Mouse (Mus musculus): ENCODE results near the gene Ehbp1l1. TPM values are rescaled to one million over a fixed set of nuclear protein-coding genes. Genes with fewer than 3 reads are reported as not detected.

The Ehbp1l1 gene
- polyA plus RNA-seq, 1 experiment, result 19.3 TPM

GRCm38 (mm10) chr19:5710068-5710467 is 16.0 kb downstream of the Ehbp1l1 start:
- 91% methylated on average over 6 of the region's 6 CpGs for WGBS
- Histone ChIP-seq H3K27me3 (replicated peaks; ENCODE audit: control insufficient read depth, insufficient read depth, low read length) (no peaks in the 10 kb centered on the region), H3K4me3 (ENCODE audit: insufficient read depth, low read depth, low read length) (no peak overlapping the region), H3K27ac (ENCODE audit: insufficient read depth, low read depth, low read length) (no peak overlapping the region), H3K36me3 (ENCODE audit: control insufficient read depth, insufficient read depth, low read length) (no peaks in the 10 kb centered on the region), H3K4me1 (ENCODE audit: control insufficient read depth, insufficient read depth, low read length) (peaks cover 3% of the 10 kb centered on the region; the same call in 1 of the 2 replicates)
- TF ChIP-seq CTCF (conservative IDR thresholded peaks at IDR 0.05; ENCODE audit: insufficient read depth, insufficient read length, low read depth, low read length) (no peak), POLR2A (IDR thresholded peaks at IDR 0.05; ENCODE audit: low read depth, low read length) (no peak)
- DNase-seq, result no peak

- WGBS, result 45% methylated on average over 10 of the region's 10 CpGs
- H3K4me1 ChIP-seq (ENCODE audit: control insufficient read depth, insufficient read depth, low read length), result no peaks in the 10 kb centered on the region
- H3K36me3 ChIP-seq (ENCODE audit: control insufficient read depth, insufficient read depth, low read length), result peaks cover 1% of the 10 kb centered on the region; the same call in 1 of the 2 replicates
- DNase-seq, result no peak
- no peaks in the 10 kb centered on the region for H3K27me3 ChIP-seq (replicated peaks; ENCODE audit: control insufficient read depth, insufficient read depth, low read length)
- no peak overlapping the region for H3K4me3 ChIP-seq (ENCODE audit: insufficient read depth, low read depth, low read length)
- TF ChIP-seq POLR2A (IDR thresholded peaks at IDR 0.05; ENCODE audit: low read depth, low read length), result no peak
- H3K27ac ChIP-seq (ENCODE audit: insufficient read depth, low read depth, low read length), result no peak overlapping the region
Observed at GRCm38 (mm10) chr19:5704801-5705571, 21.1 kb downstream of the Ehbp1l1 start.

GRCm38 (mm10) chr19:5704163-5704800 is 21.8 kb downstream of the Ehbp1l1 start, which contains the start of gene Kcnk7:
TSS of gene Kcnk7 (plus strand) at chr19:5704367.
- no peak within 1 kb of the TSS for H3K27ac ChIP-seq (ENCODE audit: insufficient read depth, low read depth, low read length)
- DNase-seq, result no peak
- H3K4me1 ChIP-seq (ENCODE audit: control insufficient read depth, insufficient read depth, low read length), result no peaks in the 10 kb centered on the region
- TF ChIP-seq CTCF (conservative IDR thresholded peaks at IDR 0.05; ENCODE audit: insufficient read depth, insufficient read length, low read depth, low read length), result no peak
- TF ChIP-seq POLR2A (IDR thresholded peaks at IDR 0.05; ENCODE audit: low read depth, low read length), result no peak
- 71% methylated on average over 17 of the region's 17 CpGs for WGBS
- no peak within 1 kb of the TSS for H3K4me3 ChIP-seq (ENCODE audit: insufficient read depth, low read depth, low read length)
- H3K27me3 ChIP-seq (replicated peaks; ENCODE audit: control insufficient read depth, insufficient read depth, low read length), result no peaks in the 10 kb centered on the region
- H3K36me3 ChIP-seq (ENCODE audit: control insufficient read depth, insufficient read depth, low read length), result peaks cover 1% of the 10 kb centered on the region; the same call in 1 of the 2 replicates

- Histone ChIP-seq H3K36me3 (ENCODE audit: control insufficient read depth, insufficient read depth, low read length) (peaks cover 6% of the 10 kb centered on the region; the same call in 1 of the 2 replicates), H3K4me1 (ENCODE audit: control insufficient read depth, insufficient read depth, low read length) (peaks cover 8% of the 10 kb centered on the region; the same call in 1 of the 2 replicates), H3K4me3 (ENCODE audit: insufficient read depth, low read depth, low read length) (no peak overlapping the region), H3K27ac (ENCODE audit: insufficient read depth, low read depth, low read length) (no peak overlapping the region), H3K27me3 (replicated peaks; ENCODE audit: control insufficient read depth, insufficient read depth, low read length) (no peaks in the 10 kb centered on the region)
- no peak for TF ChIP-seq POLR2A (IDR thresholded peaks at IDR 0.05; ENCODE audit: low read depth, low read length)
- no peak for TF ChIP-seq CTCF (conservative IDR thresholded peaks at IDR 0.05; ENCODE audit: insufficient read depth, insufficient read length, low read depth, low read length)
- no peak for DNase-seq
- 66% methylated on average over 41 of the region's 41 CpGs for WGBS
Observed at GRCm38 (mm10) chr19:5695849-5696462, 30.2 kb downstream of the Ehbp1l1 start.

- no peak for DNase-seq
- H3K27me3 ChIP-seq (replicated peaks; ENCODE audit: control insufficient read depth, insufficient read depth, low read length), result no peaks in the 10 kb centered on the region
- H3K4me3 ChIP-seq (ENCODE audit: insufficient read depth, low read depth, low read length), result no peak overlapping the region
- TF ChIP-seq POLR2A (IDR thresholded peaks at IDR 0.05; ENCODE audit: low read depth, low read length) (no peak), CTCF (conservative IDR thresholded peaks at IDR 0.05; ENCODE audit: insufficient read depth, insufficient read length, low read depth, low read length) (no peak)
- peaks cover 6% of the 10 kb centered on the region; the same call in 1 of the 2 replicates for H3K36me3 ChIP-seq (ENCODE audit: control insufficient read depth, insufficient read depth, low read length)
- H3K27ac ChIP-seq (ENCODE audit: insufficient read depth, low read depth, low read length), result no peak overlapping the region
- WGBS, result 71% methylated on average over 6 of the region's 6 CpGs
- peaks cover 14% of the 10 kb centered on the region for H3K4me1 ChIP-seq (ENCODE audit: control insufficient read depth, insufficient read depth, low read length)
Observed at GRCm38 (mm10) chr19:5693801-5694200, 32.3 kb downstream of the Ehbp1l1 start.

- no peaks in the 10 kb centered on the region for H3K27me3 ChIP-seq (replicated peaks; ENCODE audit: control insufficient read depth, insufficient read depth, low read length)
- WGBS, result 31% methylated on average over 10 of the region's 10 CpGs
- H3K27ac ChIP-seq (ENCODE audit: insufficient read depth, low read depth, low read length), result peak overlapping the region; percentile 81
- H3K36me3 ChIP-seq (ENCODE audit: control insufficient read depth, insufficient read depth, low read length), result peaks cover 6% of the 10 kb centered on the region; the same call in 1 of the 2 replicates
- H3K4me3 ChIP-seq (ENCODE audit: insufficient read depth, low read depth, low read length), result peak overlapping the region; percentile 88
- no peak for TF ChIP-seq CTCF (conservative IDR thresholded peaks at IDR 0.05; ENCODE audit: insufficient read depth, insufficient read length, low read depth, low read length)
- TF ChIP-seq POLR2A (IDR thresholded peaks at IDR 0.05; ENCODE audit: low read depth, low read length), result no peak
- peak; percentile 48 for DNase-seq
- H3K4me1 ChIP-seq (ENCODE audit: control insufficient read depth, insufficient read depth, low read length), result peaks cover 14% of the 10 kb centered on the region
Observed at GRCm38 (mm10) chr19:5692913-5693396, 33.2 kb downstream of the Ehbp1l1 start.
